Mouse (Mus musculus): ENCODE data around the gene Fn1. TPM values are rescaled to one million over a fixed set of nuclear protein-coding genes. Genes with fewer than 3 reads are reported as not detected.

The Fn1 gene
- polyA plus RNA-seq, 2 experiments, result 78.8 to 99.5 TPM

DNA sequence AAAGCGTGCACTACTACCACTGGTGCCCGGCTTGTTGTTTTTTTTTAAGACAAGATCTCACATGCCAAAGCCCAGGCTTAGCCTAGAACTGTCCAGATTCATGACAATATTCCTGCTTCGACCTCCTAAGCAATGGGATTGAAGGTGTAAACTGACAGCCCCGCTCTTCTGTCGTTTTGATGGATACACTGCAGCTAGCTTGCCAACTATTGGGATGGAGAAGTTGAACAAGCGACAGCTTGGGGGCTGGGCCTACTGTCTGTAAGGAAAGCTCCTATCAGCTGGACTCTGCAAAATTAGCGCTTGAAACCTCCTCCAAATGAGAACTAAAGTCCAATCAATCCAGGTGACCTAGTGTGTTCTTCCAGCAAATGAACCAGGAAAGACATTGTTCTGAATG is 69.1 kb downstream of the Fn1 start:
- Histone ChIP-seq H3K9me3 (ENCODE audit: control insufficient read depth, low read length) (no peaks in the 10 kb centered on the region), H3K9ac (replicated peaks) (no peak overlapping the region), H3K4me2 (ENCODE audit: low read depth) (no peak overlapping the region), H3K36me3 (replicated peaks; ENCODE audit: control insufficient read depth, insufficient read depth, low read depth) (peaks cover 3% of the 10 kb centered on the region; the same call in 1 of the 2 replicates), H3K27me3 (ENCODE audit: control insufficient read depth, insufficient read depth, low read length) (no peaks in the 10 kb centered on the region), H3K4me1 (replicated peaks; ENCODE audit: control insufficient read depth in 2 of 2, insufficient read depth in 2 of 2, low read length in 1 of 2) (no peaks in the 10 kb centered on the region), H3K27ac (no peak overlapping the region), H3K4me3 (ENCODE audit: insufficient read depth in 1 of 2, low read depth in 2 of 2, low read length in 2 of 2) (no peak overlapping the region)
- 69% methylated on average over 7 of the region's 7 CpGs for WGBS (ENCODE audit: insufficient replicate concordance)
- TF ChIP-seq EP300 (IDR thresholded peaks at IDR 0.05; ENCODE audit: low read depth) (no peak), CTCF (IDR thresholded peaks at IDR 0.05; ENCODE audit: low read depth) (no peak)
- no peak for DNase-seq (ENCODE audit: low read depth in 3 of 3, low spot score in 3 of 3)
- ATAC-seq (ENCODE audit: insufficient read depth), result no peak

DNA sequence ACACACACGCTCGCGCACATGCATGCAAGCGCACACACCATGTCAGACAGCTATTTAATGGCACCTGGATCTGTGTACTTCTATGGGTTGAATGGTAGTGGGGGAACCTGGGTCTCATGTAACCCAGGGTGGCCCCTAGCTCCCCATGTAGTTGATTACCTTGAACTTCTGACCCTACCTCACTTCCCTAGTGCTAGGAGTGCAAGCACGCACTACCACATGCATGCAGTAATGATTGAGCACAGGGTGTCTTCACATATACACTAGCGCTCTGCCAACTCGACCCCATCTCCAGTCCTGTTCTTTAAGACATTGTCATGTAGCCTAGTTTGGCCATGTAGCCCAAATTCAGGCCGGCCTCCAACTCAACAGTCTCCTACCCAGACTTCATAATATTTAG is 69.7 kb downstream of the Fn1 start:
- Histone ChIP-seq H3K9ac (replicated peaks) (no peak overlapping the region), H3K9me3 (ENCODE audit: control insufficient read depth, low read length) (no peaks in the 10 kb centered on the region), H3K4me2 (ENCODE audit: low read depth) (no peak overlapping the region), H3K27ac (no peak overlapping the region), H3K4me3 (ENCODE audit: insufficient read depth in 1 of 2, low read depth in 2 of 2, low read length in 2 of 2) (no peak overlapping the region), H3K36me3 (replicated peaks; ENCODE audit: control insufficient read depth, insufficient read depth, low read depth) (peaks cover 4% of the 10 kb centered on the region; the same call in 1 of the 2 replicates), H3K4me1 (replicated peaks; ENCODE audit: control insufficient read depth in 2 of 2, insufficient read depth in 2 of 2, low read length in 1 of 2) (no peaks in the 10 kb centered on the region), H3K27me3 (ENCODE audit: control insufficient read depth, insufficient read depth, low read length) (no peaks in the 10 kb centered on the region)
- DNase-seq (ENCODE audit: low read depth in 3 of 3, low spot score in 3 of 3) (no peak), ATAC-seq (ENCODE audit: insufficient read depth) (0 out of 2 replicates have a peak, but pooled peaks have one; percentile 15)
- WGBS (ENCODE audit: insufficient replicate concordance), result 82% methylated on average over 8 of the region's 8 CpGs
- TF ChIP-seq CTCF (IDR thresholded peaks at IDR 0.05; ENCODE audit: low read depth) (no peak), EP300 (IDR thresholded peaks at IDR 0.05; ENCODE audit: low read depth) (no peak)

- Histone ChIP-seq H3K36me3 (replicated peaks; ENCODE audit: control insufficient read depth, insufficient read depth, low read depth) (peaks cover 27% of the 10 kb centered on the region), H3K4me2 (ENCODE audit: low read depth) (no peak overlapping the region), H3K9me3 (ENCODE audit: control insufficient read depth, low read length) (no peaks in the 10 kb centered on the region), H3K4me3 (ENCODE audit: insufficient read depth in 1 of 2, low read depth in 2 of 2, low read length in 2 of 2) (no peak overlapping the region), H3K4me1 (replicated peaks; ENCODE audit: control insufficient read depth in 2 of 2, insufficient read depth in 2 of 2, low read length in 1 of 2) (no peaks in the 10 kb centered on the region), H3K27me3 (ENCODE audit: control insufficient read depth, insufficient read depth, low read length) (no peaks in the 10 kb centered on the region), H3K27ac (no peak overlapping the region), H3K9ac (replicated peaks) (no peak overlapping the region)
- DNase-seq (ENCODE audit: low read depth in 3 of 3, low spot score in 3 of 3) (no peak), ATAC-seq (ENCODE audit: insufficient read depth) (no peak)
- TF ChIP-seq EP300 (IDR thresholded peaks at IDR 0.05; ENCODE audit: low read depth), result no peak
- no peak for TF ChIP-seq CTCF (IDR thresholded peaks at IDR 0.05; ENCODE audit: low read depth)
- 81% methylated on average over 12 of the region's 12 CpGs for WGBS (ENCODE audit: insufficient replicate concordance)
Measured at GRCm38 (mm10) chr1:71580408-71580807, 72.6 kb downstream of the Fn1 start.

DNA sequence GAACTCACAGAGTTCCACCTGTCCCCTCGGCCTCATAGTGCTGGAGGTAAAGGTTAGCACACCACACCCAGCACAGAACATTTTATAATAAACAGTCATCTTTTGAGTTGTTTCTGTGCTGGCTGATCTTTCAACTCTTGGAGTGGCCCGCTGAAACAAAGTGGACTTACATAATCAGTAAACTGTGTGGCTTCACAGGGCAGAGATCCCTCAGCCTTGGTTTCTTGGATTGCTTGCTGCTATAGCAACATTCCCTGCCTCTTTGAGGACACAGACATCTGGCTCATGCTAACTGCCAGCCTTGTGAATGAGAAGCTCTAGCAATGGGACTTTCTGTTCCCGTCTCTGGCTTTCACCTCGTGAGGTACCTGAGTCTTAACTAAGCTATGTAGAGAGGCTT is 73.5 kb downstream of the Fn1 start:
- Histone ChIP-seq H3K36me3 (replicated peaks; ENCODE audit: control insufficient read depth, insufficient read depth, low read depth) (peaks cover 27% of the 10 kb centered on the region), H3K9ac (replicated peaks) (no peak overlapping the region), H3K9me3 (ENCODE audit: control insufficient read depth, low read length) (no peaks in the 10 kb centered on the region), H3K4me1 (replicated peaks; ENCODE audit: control insufficient read depth in 2 of 2, insufficient read depth in 2 of 2, low read length in 1 of 2) (no peaks in the 10 kb centered on the region), H3K4me2 (ENCODE audit: low read depth) (no peak overlapping the region), H3K27ac (no peak overlapping the region), H3K27me3 (ENCODE audit: control insufficient read depth, insufficient read depth, low read length) (no peaks in the 10 kb centered on the region), H3K4me3 (ENCODE audit: insufficient read depth in 1 of 2, low read depth in 2 of 2, low read length in 2 of 2) (no peak overlapping the region)
- TF ChIP-seq EP300 (IDR thresholded peaks at IDR 0.05; ENCODE audit: low read depth) (no peak), CTCF (IDR thresholded peaks at IDR 0.05; ENCODE audit: low read depth) (no peak)
- DNase-seq (ENCODE audit: low read depth in 3 of 3, low spot score in 3 of 3), result no peak
- no peak for ATAC-seq (ENCODE audit: insufficient read depth)
- 63% methylated on average over 4 of the region's 4 CpGs for WGBS (ENCODE audit: insufficient replicate concordance)

DNA sequence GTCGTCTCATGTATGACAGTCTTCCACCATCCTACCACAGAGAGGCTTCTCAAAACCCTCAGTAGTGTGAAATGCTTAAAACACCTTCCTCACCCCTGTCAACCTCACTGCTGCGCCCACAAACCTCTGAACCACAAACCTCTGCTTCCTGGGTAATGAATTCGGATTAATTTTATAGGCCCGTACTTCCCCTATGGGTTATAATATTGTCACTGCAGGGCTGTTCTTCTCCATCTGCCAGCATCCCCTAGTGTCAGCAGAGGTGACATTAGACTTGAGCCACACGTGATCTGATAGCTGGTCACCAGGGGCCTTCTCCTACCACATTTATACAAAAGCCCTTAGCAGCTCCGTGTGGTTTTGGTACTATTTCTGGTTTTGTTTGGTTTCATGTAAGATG is 76.2 kb downstream of the Fn1 start:
- no peak overlapping the region for H3K9ac ChIP-seq (replicated peaks)
- H3K4me3 ChIP-seq (ENCODE audit: insufficient read depth in 1 of 2, low read depth in 2 of 2, low read length in 2 of 2), result no peak overlapping the region
- H3K27ac ChIP-seq, result no peak overlapping the region
- peaks cover 34% of the 10 kb centered on the region for H3K36me3 ChIP-seq (replicated peaks; ENCODE audit: control insufficient read depth, insufficient read depth, low read depth)
- 80% methylated on average over 6 of the region's 6 CpGs for WGBS (ENCODE audit: insufficient replicate concordance)
- no peaks in the 10 kb centered on the region for H3K4me1 ChIP-seq (replicated peaks; ENCODE audit: control insufficient read depth in 2 of 2, insufficient read depth in 2 of 2, low read length in 1 of 2)
- no peaks in the 10 kb centered on the region for H3K27me3 ChIP-seq (ENCODE audit: control insufficient read depth, insufficient read depth, low read length)
- H3K9me3 ChIP-seq (ENCODE audit: control insufficient read depth, low read length), result no peaks in the 10 kb centered on the region
- no peak overlapping the region for H3K4me2 ChIP-seq (ENCODE audit: low read depth)
- ATAC-seq (ENCODE audit: insufficient read depth), result no peak
- DNase-seq (ENCODE audit: low read depth in 3 of 3, low spot score in 3 of 3), result no peak
- TF ChIP-seq CTCF (IDR thresholded peaks at IDR 0.05; ENCODE audit: low read depth) (no peak), EP300 (IDR thresholded peaks at IDR 0.05; ENCODE audit: low read depth) (no peak)
